Mouse (Mus musculus) adrenal gland, postnatal 14 days (tissue): ENCODE data around the gene Astn2. TPM values are rescaled to one million over a fixed set of nuclear protein-coding genes. Genes with fewer than 3 reads are reported as not detected.
A peak's percentile ranks its signal among the peaks of the same experiment; 100 is the strongest.

Source experiments
- DNase-seq: peaks from one replicate; pipeline ENCODE4 v3.0.0; 2021; ENCODE audit warnings: mixed read lengths
- total RNA-seq: library from RNA; stranded (reverse); gene quantifications from 2 replicates; pipeline ENCODE4 v1.2.3, GENCODE M21; 2021

The Astn2 gene
- total RNA-seq, 1 experiment from 2014 or later = 2.2 TPM

DNA sequence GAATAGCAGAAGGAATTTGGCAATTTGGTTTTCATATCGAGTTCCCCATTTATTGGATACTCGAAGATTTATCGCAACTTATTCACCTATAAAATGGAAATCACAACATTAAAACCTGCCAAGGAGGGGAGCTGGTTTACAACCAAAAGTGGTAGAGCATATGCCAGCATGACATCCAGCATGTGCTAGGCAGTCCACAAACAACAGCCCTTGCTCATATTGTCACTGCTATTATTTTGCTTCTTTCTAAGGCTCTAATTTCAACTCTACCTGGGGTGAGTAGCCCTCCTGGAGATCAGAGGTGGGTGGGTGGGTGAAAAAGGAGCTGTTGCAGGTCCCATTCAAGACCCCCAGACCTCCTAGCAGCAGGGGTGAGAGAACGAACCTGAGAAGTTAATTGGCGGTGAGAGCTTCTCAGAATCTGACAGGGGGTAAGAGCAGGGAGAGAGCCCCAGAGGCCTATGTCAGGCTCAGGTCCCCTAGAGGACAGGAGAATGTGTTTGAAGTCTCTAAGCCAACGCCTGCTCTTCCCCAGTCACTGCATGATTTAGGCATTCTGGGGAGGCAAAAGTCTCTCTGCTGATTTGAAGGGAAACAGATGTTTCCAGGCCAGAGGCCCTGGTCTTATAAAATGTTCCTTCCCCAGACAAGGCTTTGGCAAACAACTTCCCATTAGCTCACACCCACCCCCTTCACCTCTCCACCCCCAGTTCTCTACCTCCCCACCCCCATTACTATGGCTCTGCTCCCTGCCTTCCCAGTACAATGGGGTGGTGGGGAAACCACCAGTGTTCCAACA, 1001.4 kb downstream of the Astn2 start:
- no peak for DNase-seq

DNA sequence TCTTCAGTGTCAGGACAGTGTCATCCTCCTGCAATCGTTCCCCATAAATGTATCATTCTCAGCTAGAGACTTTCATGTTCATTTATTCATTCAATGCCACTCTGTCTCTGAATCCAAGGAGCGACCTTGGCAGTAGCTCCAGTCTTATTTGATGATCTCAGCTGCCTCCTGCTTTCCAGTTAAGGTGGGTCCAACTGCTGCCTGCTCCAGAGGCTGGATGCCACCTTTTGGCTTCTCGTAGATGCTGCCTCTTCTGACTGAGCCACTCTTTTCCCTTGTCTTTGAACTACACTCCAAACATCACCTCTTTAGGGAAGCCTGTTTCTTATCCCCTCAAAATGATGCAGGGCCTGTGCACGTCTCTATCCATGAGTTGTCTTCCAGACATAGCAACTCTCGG, 1002.1 kb downstream of the Astn2 start:
- DNase-seq = no peak

- DNase-seq = no peak
These were observed 1005.0 kb downstream of the Astn2 start for GRCm38 (mm10) chr4:65399457-65399856.

DNA sequence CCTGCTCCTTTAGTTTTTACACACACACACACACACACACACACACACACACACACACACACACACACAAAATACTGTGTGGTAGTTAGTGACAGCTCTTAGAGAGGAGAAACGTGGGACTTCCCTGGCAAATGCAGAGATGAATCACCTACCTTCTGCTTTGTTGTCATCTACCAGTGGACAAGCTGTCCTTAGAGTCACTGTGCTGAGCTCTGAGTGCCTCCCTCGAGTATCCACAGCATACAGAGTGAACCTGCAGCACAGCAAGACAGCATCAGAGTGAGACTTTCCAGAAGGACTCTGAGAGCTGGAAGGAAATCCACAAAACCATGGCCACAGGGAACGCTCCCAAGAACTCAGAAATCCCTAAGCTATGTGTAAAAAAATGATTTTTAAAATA, 1007.6 kb downstream of the Astn2 start:
- DNase-seq = no peak

DNA sequence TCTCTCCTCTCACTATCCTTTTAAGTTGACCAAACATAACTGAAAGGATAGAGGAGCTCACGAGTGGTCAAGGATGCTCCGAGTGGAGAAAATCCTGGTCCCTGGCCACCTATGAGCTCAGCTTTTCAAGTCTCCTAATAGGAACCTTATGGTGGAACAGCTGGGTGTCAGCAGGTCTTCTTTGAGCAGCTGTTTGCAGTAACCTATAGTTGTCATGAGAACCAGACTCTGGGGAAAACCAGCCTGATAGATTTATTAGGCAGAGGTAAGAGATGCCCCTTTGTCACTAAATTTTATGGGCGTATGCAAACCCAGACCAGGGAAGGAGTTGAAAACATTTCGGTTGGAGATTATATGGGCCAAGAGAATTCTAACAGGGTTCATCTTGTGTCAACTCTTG, 1013.4 kb downstream of the Astn2 start:
- DNase-seq = no peak

- no peak for DNase-seq
These were observed 1021.3 kb downstream of the Astn2 start for GRCm38 (mm10) chr4:65383070-65383469.

- no peak for DNase-seq
These were observed 1025.0 kb downstream of the Astn2 start for GRCm38 (mm10) chr4:65379461-65379860.

- no peak for DNase-seq
These were observed 1027.8 kb downstream of the Astn2 start for GRCm38 (mm10) chr4:65376571-65376970.

DNA sequence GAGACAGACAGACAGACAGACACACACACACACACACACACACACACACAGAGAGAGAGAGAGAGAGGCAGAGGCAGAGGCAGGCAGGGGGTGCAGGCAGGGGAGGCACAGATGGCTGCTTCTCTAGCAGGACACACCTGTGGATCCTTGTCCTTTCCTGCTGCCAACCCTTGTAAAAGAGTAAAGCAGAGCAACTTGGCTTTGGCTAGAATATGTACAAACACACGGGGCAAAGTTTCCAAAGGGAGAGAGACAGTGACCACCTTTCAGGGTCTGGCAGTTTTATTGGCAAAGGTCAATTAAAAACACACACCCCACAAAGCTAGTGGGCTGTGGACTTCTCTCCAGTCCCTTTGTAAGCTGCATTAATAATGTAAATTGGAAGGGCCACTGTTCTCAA, 1030.6 kb downstream of the Astn2 start:
- DNase-seq = no peak

DNA sequence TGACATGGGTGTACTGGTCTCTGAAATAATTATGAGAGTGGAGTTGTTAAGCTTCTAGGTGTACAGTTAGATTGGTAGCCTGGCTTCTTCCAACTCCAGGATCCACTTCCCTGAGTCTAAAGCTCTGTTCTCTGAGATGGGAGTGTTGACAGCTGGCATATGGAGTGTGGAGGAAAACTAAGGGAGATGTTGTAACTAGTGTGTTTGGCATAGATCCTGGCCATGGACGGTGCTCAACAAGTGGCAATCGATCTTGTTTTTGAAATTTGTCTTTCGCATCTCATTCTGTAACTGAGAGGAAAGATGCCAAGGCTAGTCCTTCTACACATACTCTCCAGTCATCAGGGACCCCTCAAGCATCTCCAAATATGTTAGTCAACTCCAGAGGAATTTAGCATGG, 1031.7 kb downstream of the Astn2 start:
- DNase-seq = peak; percentile 17

- no peak for DNase-seq
These were observed 1037.3 kb downstream of the Astn2 start for GRCm38 (mm10) chr4:65367135-65367534.

GRCm38 (mm10) chr4:65354580-65354979, 1049.8 kb downstream of the Astn2 start:
- no peak for DNase-seq

GRCm38 (mm10) chr4:65350521-65350920, 1053.9 kb downstream of the Astn2 start:
- DNase-seq = no peak

GRCm38 (mm10) chr4:65341766-65342165, 1062.6 kb downstream of the Astn2 start:
- no peak for DNase-seq

- DNase-seq = no peak
These were observed 1070.7 kb downstream of the Astn2 start for GRCm38 (mm10) chr4:65333718-65334117.
